Mouse (Mus musculus): ENCODE measurements at regions not wholly inside any gene's neighbourhood (a gene's known extent, or its start where the extent isn't known, plus 50 kb on each side); places are given as distances from the start of the nearest gene placed in this dataset.

DNA sequence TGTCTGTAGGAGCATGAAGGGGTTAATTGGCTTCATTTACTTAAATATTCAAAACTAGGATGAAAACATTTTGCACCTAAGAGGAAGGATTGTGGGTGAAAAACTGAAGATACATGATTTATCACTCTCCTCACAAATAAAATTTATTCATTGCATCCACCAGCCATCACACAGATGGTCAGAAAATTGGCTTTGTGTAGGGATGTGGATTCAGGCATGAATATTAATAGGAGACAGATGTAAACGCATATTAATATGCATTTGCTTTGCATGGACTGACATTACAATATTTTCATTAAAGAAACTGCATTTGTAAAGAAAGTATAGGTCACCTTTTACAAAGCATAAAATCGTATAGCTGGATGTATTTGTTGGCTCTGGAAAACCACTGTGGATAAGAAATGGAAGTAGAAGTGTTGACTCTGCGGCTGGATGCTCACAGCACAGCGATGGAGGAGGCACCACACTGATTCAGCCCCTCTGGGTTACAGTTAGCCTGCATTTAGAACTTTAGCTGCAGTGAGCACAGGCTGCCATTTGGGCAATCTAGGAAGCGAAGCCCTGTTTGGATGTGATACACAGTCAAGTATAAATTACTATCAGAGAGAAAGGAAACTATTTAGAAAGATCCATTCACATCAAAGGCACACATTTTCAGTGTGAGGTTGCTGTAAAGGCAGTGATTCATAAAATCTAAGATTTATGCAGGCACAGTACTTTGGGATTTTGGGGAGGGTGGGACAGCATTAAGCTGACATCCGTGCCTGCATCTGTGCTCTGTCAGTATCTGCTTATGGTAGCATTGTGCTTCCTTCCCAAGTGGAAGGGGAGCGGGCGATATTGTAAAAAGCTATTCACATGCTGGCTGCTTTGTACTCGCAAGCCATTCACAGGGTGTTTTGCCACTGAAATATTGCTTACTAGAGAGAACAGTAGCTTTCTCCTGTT, 135.1 kb upstream of the Fam92a start:
- WGBS, result 78% methylated on average over 9 of the region's 9 CpGs
- H3K27ac ChIP-seq (ENCODE audit: control insufficient read depth, insufficient read depth, low read depth, low read length, poor library complexity), result no peak overlapping the region
- no peaks in the 10 kb centered on the region for H3K4me1 ChIP-seq (ENCODE audit: control insufficient read depth, insufficient read depth, low read length)
- H3K4me3 ChIP-seq (replicated peaks; ENCODE audit: control insufficient read depth, low read depth, low read length), result no peak overlapping the region
- TF ChIP-seq CTCF (IDR thresholded peaks at IDR 0.05; ENCODE audit: control insufficient read depth, insufficient read depth, low read length) (no peak), POLR2A (IDR thresholded peaks at IDR 0.05; ENCODE audit: borderline replicate concordance, control insufficient read depth, low read depth, low read length) (no peak)

DNA sequence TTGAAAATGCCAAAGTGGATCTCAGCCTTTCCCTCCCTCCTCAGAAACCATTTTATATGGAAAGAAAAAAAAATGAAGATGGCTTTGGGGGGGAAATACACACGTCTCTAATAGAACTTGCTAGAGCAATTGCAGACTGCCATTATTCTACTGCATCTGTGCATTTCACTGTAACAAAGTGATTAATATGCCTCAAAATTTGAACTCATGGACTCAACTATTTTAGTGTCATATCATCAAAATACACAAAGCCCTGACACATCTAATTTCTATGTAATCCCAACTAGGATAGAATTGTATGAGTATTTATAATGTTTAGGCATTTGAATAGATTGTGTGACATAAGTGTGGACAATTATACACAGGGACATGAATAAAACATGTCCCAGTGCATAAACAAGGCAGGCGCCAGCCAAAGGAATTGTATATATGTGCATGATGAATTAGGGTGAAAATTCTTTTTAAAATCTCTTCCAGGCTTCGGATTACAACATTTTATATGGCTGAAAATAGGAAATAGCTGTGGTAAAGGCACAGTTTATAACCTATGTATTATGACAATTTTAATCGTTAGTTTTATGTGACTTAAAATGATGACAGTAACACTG, 115.4 kb upstream of the Fam92a start:
- Histone ChIP-seq H3K4me3 (replicated peaks; ENCODE audit: control insufficient read depth, low read depth, low read length) (no peak overlapping the region), H3K27ac (ENCODE audit: control insufficient read depth, insufficient read depth, low read depth, low read length, poor library complexity) (no peak overlapping the region), H3K4me1 (ENCODE audit: control insufficient read depth, insufficient read depth, low read length) (no peaks in the 10 kb centered on the region)
- TF ChIP-seq POLR2A (IDR thresholded peaks at IDR 0.05; ENCODE audit: borderline replicate concordance, control insufficient read depth, low read depth, low read length), result no peak
- no peak for TF ChIP-seq CTCF (IDR thresholded peaks at IDR 0.05; ENCODE audit: control insufficient read depth, insufficient read depth, low read length)
- 71% methylated on average over 4 of the region's 4 CpGs for WGBS

DNA sequence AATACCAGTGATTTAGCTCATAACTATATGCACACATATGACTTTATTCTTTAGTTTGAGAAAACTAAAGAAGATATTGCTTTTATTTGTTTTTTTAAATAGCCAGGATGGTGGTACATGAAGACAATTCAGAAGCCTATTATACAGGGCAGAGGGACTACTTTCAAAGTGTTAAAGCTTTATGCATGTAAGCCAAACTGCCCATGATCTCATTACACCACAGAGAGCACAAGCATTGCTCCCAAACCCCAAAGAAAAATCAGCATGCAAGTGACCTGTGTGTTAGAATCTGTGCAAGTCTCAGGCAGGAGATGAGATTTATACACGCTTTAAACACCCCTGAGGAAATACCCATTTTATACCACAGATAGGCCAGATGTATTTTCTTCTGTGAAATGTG, 114.6 kb upstream of the Fam92a start:
- no peak overlapping the region for H3K4me3 ChIP-seq (replicated peaks; ENCODE audit: control insufficient read depth, low read depth, low read length)
- H3K4me1 ChIP-seq (ENCODE audit: control insufficient read depth, insufficient read depth, low read length), result no peaks in the 10 kb centered on the region
- no peak overlapping the region for H3K27ac ChIP-seq (ENCODE audit: control insufficient read depth, insufficient read depth, low read depth, low read length, poor library complexity)
- 77% methylated on average over 1 of the region's 1 CpGs for WGBS
- no peak for TF ChIP-seq CTCF (IDR thresholded peaks at IDR 0.05; ENCODE audit: control insufficient read depth, insufficient read depth, low read length)
- TF ChIP-seq POLR2A (IDR thresholded peaks at IDR 0.05; ENCODE audit: borderline replicate concordance, control insufficient read depth, low read depth, low read length), result no peak

DNA sequence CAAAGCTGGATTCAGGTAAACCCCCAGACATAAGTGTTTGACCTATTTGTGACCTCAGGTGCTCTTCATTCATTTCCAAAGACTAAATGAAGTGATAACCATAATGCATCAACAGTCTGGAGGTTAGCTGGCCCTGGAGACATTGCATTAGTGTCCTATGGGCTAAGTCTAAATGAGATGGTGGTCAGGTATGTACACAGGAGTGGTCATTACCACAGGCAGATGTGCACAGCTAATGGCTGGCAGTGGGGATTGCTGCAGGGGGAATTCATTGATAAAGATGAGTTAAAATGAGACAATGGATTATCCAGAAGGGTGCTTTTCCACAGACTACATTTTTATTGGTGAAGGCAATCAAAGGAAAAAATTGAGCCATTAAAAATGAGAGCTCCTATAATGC, 114.2 kb upstream of the Fam92a start:
- TF ChIP-seq CTCF (IDR thresholded peaks at IDR 0.05; ENCODE audit: control insufficient read depth, insufficient read depth, low read length), result no peak
- TF ChIP-seq POLR2A (IDR thresholded peaks at IDR 0.05; ENCODE audit: borderline replicate concordance, control insufficient read depth, low read depth, low read length), result no peak
- Histone ChIP-seq H3K4me1 (ENCODE audit: control insufficient read depth, insufficient read depth, low read length) (no peaks in the 10 kb centered on the region), H3K4me3 (replicated peaks; ENCODE audit: control insufficient read depth, low read depth, low read length) (no peak overlapping the region), H3K27ac (ENCODE audit: control insufficient read depth, insufficient read depth, low read depth, low read length, poor library complexity) (no peak overlapping the region)

DNA sequence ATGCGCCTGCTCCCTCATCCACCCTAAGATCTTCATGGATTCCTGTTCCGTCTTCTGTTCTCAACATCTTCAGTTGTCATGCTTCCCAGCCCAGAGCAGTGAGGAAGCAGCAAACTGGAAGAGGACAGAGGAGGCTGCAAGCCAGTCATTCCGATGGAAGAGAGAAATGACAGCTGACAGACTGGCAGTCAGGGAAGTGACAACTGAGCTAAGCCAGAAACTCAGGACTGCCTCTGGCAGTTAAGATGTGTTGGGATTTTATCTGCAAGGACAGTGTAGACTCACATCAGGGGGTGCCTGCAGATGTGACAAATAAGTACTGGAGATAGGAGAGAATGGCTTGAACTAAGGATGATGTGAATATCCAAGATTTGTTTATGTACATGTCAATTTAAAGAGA, 106.1 kb upstream of the Fam92a start:
- 78% methylated on average over 3 of the region's 3 CpGs for WGBS
- Histone ChIP-seq H3K27ac (ENCODE audit: control insufficient read depth, insufficient read depth, low read depth, low read length, poor library complexity) (no peak overlapping the region), H3K4me3 (replicated peaks; ENCODE audit: control insufficient read depth, low read depth, low read length) (no peak overlapping the region), H3K4me1 (ENCODE audit: control insufficient read depth, insufficient read depth, low read length) (no peaks in the 10 kb centered on the region)
- no peak for TF ChIP-seq POLR2A (IDR thresholded peaks at IDR 0.05; ENCODE audit: borderline replicate concordance, control insufficient read depth, low read depth, low read length)
- TF ChIP-seq CTCF (IDR thresholded peaks at IDR 0.05; ENCODE audit: control insufficient read depth, insufficient read depth, low read length), result no peak

DNA sequence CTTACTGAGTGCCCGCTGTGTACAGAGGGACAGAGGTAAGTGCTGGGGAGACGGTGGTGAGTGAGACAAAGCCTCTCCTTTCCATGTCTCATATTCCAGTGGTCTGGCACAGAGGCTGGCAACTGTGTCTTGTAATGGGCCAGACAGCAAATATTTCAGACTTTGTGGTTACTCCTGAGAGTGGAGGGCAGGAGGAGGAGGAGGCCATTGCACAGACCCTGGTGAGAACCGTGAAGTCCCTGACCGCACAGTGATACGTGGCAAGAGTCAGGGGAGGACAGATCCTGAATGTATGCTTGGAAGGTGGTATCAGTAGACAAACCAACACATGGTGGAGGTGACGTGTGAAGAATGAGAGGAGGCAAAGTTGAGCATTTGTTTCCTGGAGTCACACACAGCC, 101.6 kb upstream of the Fam92a start:
- H3K4me3 ChIP-seq (replicated peaks; ENCODE audit: control insufficient read depth, low read depth, low read length), result no peak overlapping the region
- TF ChIP-seq POLR2A (IDR thresholded peaks at IDR 0.05; ENCODE audit: borderline replicate concordance, control insufficient read depth, low read depth, low read length), result no peak
- TF ChIP-seq CTCF (IDR thresholded peaks at IDR 0.05; ENCODE audit: control insufficient read depth, insufficient read depth, low read length), result no peak
- 91% methylated on average over 6 of the region's 6 CpGs for WGBS
- no peak overlapping the region for H3K27ac ChIP-seq (ENCODE audit: control insufficient read depth, insufficient read depth, low read depth, low read length, poor library complexity)
- no peaks in the 10 kb centered on the region for H3K4me1 ChIP-seq (ENCODE audit: control insufficient read depth, insufficient read depth, low read length)

DNA sequence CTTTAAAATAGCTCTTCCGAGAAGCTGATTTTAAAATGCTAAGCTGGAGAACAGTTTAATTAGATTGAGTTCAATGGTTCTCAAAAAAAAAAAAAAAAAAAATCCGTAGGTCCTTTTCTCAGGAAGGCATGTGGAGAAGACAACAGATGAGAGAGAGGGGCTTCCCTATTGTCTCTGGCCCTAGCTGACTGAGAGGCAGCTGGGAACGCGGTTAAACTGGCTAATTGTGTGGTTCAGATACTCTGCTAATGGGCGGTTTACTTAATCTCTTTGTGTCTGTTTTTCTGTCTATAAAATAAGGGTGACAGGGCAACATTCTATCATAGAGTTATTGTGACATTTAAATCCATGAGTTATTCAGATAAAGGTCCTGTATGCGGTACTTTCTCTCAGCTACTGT, 101.1 kb upstream of the Fam92a start:
- Histone ChIP-seq H3K4me3 (replicated peaks; ENCODE audit: control insufficient read depth, low read depth, low read length) (no peak overlapping the region), H3K4me1 (ENCODE audit: control insufficient read depth, insufficient read depth, low read length) (no peaks in the 10 kb centered on the region), H3K27ac (ENCODE audit: control insufficient read depth, insufficient read depth, low read depth, low read length, poor library complexity) (no peak overlapping the region)
- no peak for TF ChIP-seq CTCF (IDR thresholded peaks at IDR 0.05; ENCODE audit: control insufficient read depth, insufficient read depth, low read length)
- TF ChIP-seq POLR2A (IDR thresholded peaks at IDR 0.05; ENCODE audit: borderline replicate concordance, control insufficient read depth, low read depth, low read length), result no peak
- 79% methylated on average over 6 of the region's 6 CpGs for WGBS

DNA sequence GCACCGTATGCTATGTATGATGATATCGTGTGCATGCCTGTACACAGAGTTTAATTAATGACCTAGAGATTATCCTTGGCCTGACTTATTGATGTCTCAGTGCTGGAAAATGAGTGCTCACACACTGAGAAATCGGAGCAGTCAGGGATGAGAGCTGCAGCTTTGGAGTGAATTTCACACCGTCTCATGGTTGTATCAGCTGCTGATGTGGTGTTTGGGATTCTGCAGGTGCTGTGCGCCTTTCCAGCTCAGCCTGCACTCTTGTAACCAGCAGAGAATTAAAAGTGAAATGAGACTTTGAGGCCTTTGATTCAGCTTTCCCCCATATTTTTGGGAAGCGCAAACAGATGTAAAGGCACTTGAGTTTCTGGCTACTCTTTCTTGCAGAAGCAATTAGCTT, 100.6 kb upstream of the Fam92a start:
- Histone ChIP-seq H3K4me1 (ENCODE audit: control insufficient read depth, insufficient read depth, low read length) (no peaks in the 10 kb centered on the region), H3K4me3 (replicated peaks; ENCODE audit: control insufficient read depth, low read depth, low read length) (no peak overlapping the region), H3K27ac (ENCODE audit: control insufficient read depth, insufficient read depth, low read depth, low read length, poor library complexity) (no peak overlapping the region)
- no peak for TF ChIP-seq POLR2A (IDR thresholded peaks at IDR 0.05; ENCODE audit: borderline replicate concordance, control insufficient read depth, low read depth, low read length)
- TF ChIP-seq CTCF (IDR thresholded peaks at IDR 0.05; ENCODE audit: control insufficient read depth, insufficient read depth, low read length), result no peak
- whole genome bisulfite sequencing, result 88% methylated on average over 6 of the region's 6 CpGs

Data from bone marrow, adult 2 months (tissue).